Mouse (Mus musculus): ENCODE measurements at regions not wholly inside any gene's neighbourhood (a gene's known extent, or its start where the extent isn't known, plus 50 kb on each side); places are given as distances from the start of the nearest gene placed in this dataset.

- DNase-seq (peak; percentile 54), ATAC-seq (ENCODE audit: low FRiP score, low TSS enrichment) (no peak)
- peak overlapping the region; percentile 20 for H3K4me2 ChIP-seq (ENCODE audit: low read length)
- H3K36me3 ChIP-seq (ENCODE audit: control insufficient read depth, insufficient read depth, low read length): no peaks in the 10 kb centered on the region
- H3K4me3 ChIP-seq (replicated peaks; ENCODE audit: low read depth, low read length): no peak overlapping the region
- H3K27ac ChIP-seq (replicated peaks; ENCODE audit: low read depth, low read length): no peak overlapping the region
- no peak overlapping the region for H3K9ac ChIP-seq (replicated peaks; ENCODE audit: low read length)
- 28% methylated on average over 17 of the region's 17 CpGs for WGBS
- H3K4me1 ChIP-seq (ENCODE audit: control insufficient read depth, insufficient read depth, low read length): peaks cover 4% of the 10 kb centered on the region; the same call in 1 of the 2 replicates
- no peaks in the 10 kb centered on the region for H3K27me3 ChIP-seq (ENCODE audit: control insufficient read depth, insufficient read depth, low read length)
- no peaks in the 10 kb centered on the region for H3K9me3 ChIP-seq (ENCODE audit: control insufficient read depth, low read length)
Observed at GRCm38 (mm10) chr1:190270784-190271385, 100.4 kb upstream of the Prox1 start.

GRCm38 (mm10) chr1:190269181-190269580 is 98.7 kb upstream of the Prox1 start:
- no peak for DNase-seq
- Histone ChIP-seq H3K4me3 (replicated peaks; ENCODE audit: low read depth, low read length) (no peak overlapping the region), H3K9me3 (ENCODE audit: control insufficient read depth, low read length) (no peaks in the 10 kb centered on the region), H3K27ac (replicated peaks; ENCODE audit: low read depth, low read length) (no peak overlapping the region), H3K4me2 (ENCODE audit: low read length) (no peak overlapping the region), H3K36me3 (ENCODE audit: control insufficient read depth, insufficient read depth, low read length) (no peaks in the 10 kb centered on the region), H3K27me3 (ENCODE audit: control insufficient read depth, insufficient read depth, low read length) (no peaks in the 10 kb centered on the region), H3K9ac (replicated peaks; ENCODE audit: low read length) (no peak overlapping the region), H3K4me1 (ENCODE audit: control insufficient read depth, insufficient read depth, low read length) (peaks cover 4% of the 10 kb centered on the region; the same call in 1 of the 2 replicates)
- 90% methylated on average over 7 of the region's 7 CpGs for WGBS
- no peak for ATAC-seq (ENCODE audit: low FRiP score, low TSS enrichment)

- DNase-seq: no peak
- ATAC-seq (ENCODE audit: low FRiP score, low TSS enrichment): no peak
- Histone ChIP-seq H3K9me3 (ENCODE audit: control insufficient read depth, low read length) (no peaks in the 10 kb centered on the region), H3K27me3 (ENCODE audit: control insufficient read depth, insufficient read depth, low read length) (no peaks in the 10 kb centered on the region), H3K4me2 (ENCODE audit: low read length) (no peak overlapping the region), H3K4me3 (replicated peaks; ENCODE audit: low read depth, low read length) (no peak overlapping the region), H3K4me1 (ENCODE audit: control insufficient read depth, insufficient read depth, low read length) (peaks cover 1% of the 10 kb centered on the region; the same call in 1 of the 2 replicates), H3K36me3 (ENCODE audit: control insufficient read depth, insufficient read depth, low read length) (no peaks in the 10 kb centered on the region), H3K27ac (replicated peaks; ENCODE audit: low read depth, low read length) (no peak overlapping the region), H3K9ac (replicated peaks; ENCODE audit: low read length) (no peak overlapping the region)
- WGBS: 81% methylated on average over 9 of the region's 9 CpGs
Observed at GRCm38 (mm10) chr1:190265085-190265780, 94.7 kb upstream of the Prox1 start.

- H3K4me2 ChIP-seq (ENCODE audit: low read length): no peak overlapping the region
- ATAC-seq (ENCODE audit: low FRiP score, low TSS enrichment): no peak
- no peaks in the 10 kb centered on the region for H3K36me3 ChIP-seq (ENCODE audit: control insufficient read depth, insufficient read depth, low read length)
- H3K27me3 ChIP-seq (ENCODE audit: control insufficient read depth, insufficient read depth, low read length): no peaks in the 10 kb centered on the region
- H3K9me3 ChIP-seq (ENCODE audit: control insufficient read depth, low read length): no peaks in the 10 kb centered on the region
- no peak overlapping the region for H3K27ac ChIP-seq (replicated peaks; ENCODE audit: low read depth, low read length)
- H3K9ac ChIP-seq (replicated peaks; ENCODE audit: low read length): no peak overlapping the region
- H3K4me3 ChIP-seq (replicated peaks; ENCODE audit: low read depth, low read length): no peak overlapping the region
- H3K4me1 ChIP-seq (ENCODE audit: control insufficient read depth, insufficient read depth, low read length): no peaks in the 10 kb centered on the region; the same call in 1 of the 2 replicates
- DNase-seq: no peak
- WGBS: 81% methylated on average over 8 of the region's 8 CpGs
Observed at GRCm38 (mm10) chr1:190264501-190264900, 94.0 kb upstream of the Prox1 start.

- H3K27me3 ChIP-seq (ENCODE audit: control insufficient read depth, insufficient read depth, low read length): no peaks in the 10 kb centered on the region
- no peak overlapping the region for H3K4me2 ChIP-seq (ENCODE audit: low read length)
- WGBS: 38% methylated on average over 7 of the region's 7 CpGs
- no peak for ATAC-seq (ENCODE audit: low FRiP score, low TSS enrichment)
- no peaks in the 10 kb centered on the region for H3K9me3 ChIP-seq (ENCODE audit: control insufficient read depth, low read length)
- H3K9ac ChIP-seq (replicated peaks; ENCODE audit: low read length): no peak overlapping the region
- no peaks in the 10 kb centered on the region; the same call in 1 of the 2 replicates for H3K4me1 ChIP-seq (ENCODE audit: control insufficient read depth, insufficient read depth, low read length)
- H3K4me3 ChIP-seq (replicated peaks; ENCODE audit: low read depth, low read length): no peak overlapping the region
- no peak overlapping the region for H3K27ac ChIP-seq (replicated peaks; ENCODE audit: low read depth, low read length)
- peak; percentile 16 for DNase-seq
- no peaks in the 10 kb centered on the region for H3K36me3 ChIP-seq (ENCODE audit: control insufficient read depth, insufficient read depth, low read length)
Observed at GRCm38 (mm10) chr1:190263620-190264019, 93.1 kb upstream of the Prox1 start.

GRCm38 (mm10) chr1:190259576-190259975 is 89.1 kb upstream of the Prox1 start:
- Histone ChIP-seq H3K36me3 (ENCODE audit: control insufficient read depth, insufficient read depth, low read length) (no peaks in the 10 kb centered on the region), H3K9me3 (ENCODE audit: control insufficient read depth, low read length) (no peaks in the 10 kb centered on the region), H3K27me3 (ENCODE audit: control insufficient read depth, insufficient read depth, low read length) (no peaks in the 10 kb centered on the region), H3K4me2 (ENCODE audit: low read length) (no peak overlapping the region), H3K27ac (replicated peaks; ENCODE audit: low read depth, low read length) (no peak overlapping the region), H3K4me3 (replicated peaks; ENCODE audit: low read depth, low read length) (no peak overlapping the region), H3K9ac (replicated peaks; ENCODE audit: low read length) (no peak overlapping the region), H3K4me1 (ENCODE audit: control insufficient read depth, insufficient read depth, low read length) (no peaks in the 10 kb centered on the region; the same call in 1 of the 2 replicates)
- ATAC-seq (ENCODE audit: low FRiP score, low TSS enrichment): no peak
- DNase-seq: no peak
- WGBS: 88% methylated on average over 13 of the region's 13 CpGs

GRCm38 (mm10) chr1:190250574-190251246 is 80.2 kb upstream of the Prox1 start:
- no peaks in the 10 kb centered on the region for H3K27me3 ChIP-seq (ENCODE audit: control insufficient read depth, insufficient read depth, low read length)
- no peak overlapping the region for H3K4me3 ChIP-seq (replicated peaks; ENCODE audit: low read depth, low read length)
- no peak overlapping the region for H3K27ac ChIP-seq (replicated peaks; ENCODE audit: low read depth, low read length)
- no peaks in the 10 kb centered on the region for H3K4me1 ChIP-seq (ENCODE audit: control insufficient read depth, insufficient read depth, low read length)
- no peak for ATAC-seq (ENCODE audit: low FRiP score, low TSS enrichment)
- no peak overlapping the region for H3K9ac ChIP-seq (replicated peaks; ENCODE audit: low read length)
- H3K4me2 ChIP-seq (ENCODE audit: low read length): no peak overlapping the region
- no peaks in the 10 kb centered on the region for H3K36me3 ChIP-seq (ENCODE audit: control insufficient read depth, insufficient read depth, low read length)
- 60% methylated on average over 13 of the region's 13 CpGs for WGBS
- DNase-seq: peak; percentile 45
- H3K9me3 ChIP-seq (ENCODE audit: control insufficient read depth, low read length): 0 out of 2 replicates have a peak, but pooled peaks cover 3% of the 10 kb centered on the region

GRCm38 (mm10) chr1:190242526-190242925 is 72.0 kb upstream of the Prox1 start:
- no peak for DNase-seq
- no peaks in the 10 kb centered on the region for H3K27me3 ChIP-seq (ENCODE audit: control insufficient read depth, insufficient read depth, low read length)
- no peaks in the 10 kb centered on the region for H3K36me3 ChIP-seq (ENCODE audit: control insufficient read depth, insufficient read depth, low read length)
- no peak for ATAC-seq (ENCODE audit: low FRiP score, low TSS enrichment)
- H3K4me1 ChIP-seq (ENCODE audit: control insufficient read depth, insufficient read depth, low read length): no peaks in the 10 kb centered on the region
- no peaks in the 10 kb centered on the region for H3K9me3 ChIP-seq (ENCODE audit: control insufficient read depth, low read length)
- no peak overlapping the region for H3K27ac ChIP-seq (replicated peaks; ENCODE audit: low read depth, low read length)
- H3K4me3 ChIP-seq (replicated peaks; ENCODE audit: low read depth, low read length): no peak overlapping the region
- no peak overlapping the region for H3K4me2 ChIP-seq (ENCODE audit: low read length)
- no peak overlapping the region for H3K9ac ChIP-seq (replicated peaks; ENCODE audit: low read length)
- 92% methylated on average over 7 of the region's 7 CpGs for WGBS
